Mouse (Mus musculus) liver, embryonic 14.5 days (tissue): ENCODE results near the gene Ston1.

Source experiments
- CTCF ChIP-seq: IDR thresholded peaks from 2 replicates; pipeline ENCODE4 v1.5.1; 2016; ENCODE audit warnings: antibody characterized with exemption, low read depth, control low read depth
- EP300 ChIP-seq: IDR thresholded peaks from 2 replicates; pipeline ENCODE4 v1.6.1; 2016; ENCODE audit warnings: antibody characterized with exemption, low read depth

- no peak for TF ChIP-seq CTCF
- no peak for TF ChIP-seq EP300
These were observed 47.4 kb downstream of the Ston1 start for GRCm38 (mm10) chr17:88644876-88645275.
